Mouse (Mus musculus) neural tube, embryonic 14.5 days (tissue): ENCODE data around the gene Tmem98. TPM values are rescaled to one million over a fixed set of nuclear protein-coding genes. Genes with fewer than 3 reads are reported as not detected.

Source experiments
- ATAC-seq: fragments of 200-750 bp; cut with Nextera tagmentation; 2 replicates; pipeline ENCODE4 v1.8.0; 2017; ENCODE audit warnings: low read depth, mild to moderate bottlenecking, moderate TSS enrichment, moderate library complexity
- H3K27ac ChIP-seq: fragments of 300-500 bp; sonication (generic); 2 replicates; pipeline ENCODE4 v1.5.1; 2014; ENCODE audit warnings: low read depth, mild to moderate bottlenecking, control low read depth, low read length, moderate library complexity, mixed read lengths
- H3K27me3 ChIP-seq: fragments of 300-500 bp; sonication (generic); 2 replicates; pipeline ENCODE4 v1.6.1; 2014; ENCODE audit warnings: low read length; ENCODE audit not compliant: control insufficient read depth, insufficient read depth
- H3K36me3 ChIP-seq: fragments of 300-500 bp; sonication (generic); 2 replicates; pipeline ENCODE4 v1.6.1; 2014; ENCODE audit warnings: low read length, mixed read lengths; ENCODE audit not compliant: control insufficient read depth, insufficient read depth
- H3K4me1 ChIP-seq: fragments of 300-500 bp; sonication (generic); 2 replicates; pipeline ENCODE4 v1.6.1; 2014; ENCODE audit warnings: low read length; ENCODE audit not compliant: control insufficient read depth, insufficient read depth
- H3K4me2 ChIP-seq: fragments of 300-500 bp; sonication (generic); 2 replicates; pipeline ENCODE4 v1.6.1; 2014; ENCODE audit warnings: mild to moderate bottlenecking, low read depth, low read length, control low read depth
- H3K4me3 ChIP-seq: fragments of 300-500 bp; sonication (generic); 2 replicates; pipeline ENCODE4 v1.5.1; 2014; ENCODE audit warnings: low read depth, low read length, control low read depth, mixed read lengths
- H3K9ac ChIP-seq: fragments of 300-500 bp; sonication (generic); replicated peaks from 2 replicates; pipeline ENCODE4 v1.6.1; 2014; ENCODE audit warnings: low read depth, mild to moderate bottlenecking, control low read depth, low read length, mixed read lengths
- H3K9me3 ChIP-seq: fragments of 300-500 bp; sonication (generic); 2 replicates; pipeline ENCODE4 v1.6.1; 2016; ENCODE audit warnings: low read length; ENCODE audit not compliant: control insufficient read depth
- WGBS: fragments of 180-500 bp; shearing (Covaris S2); extraction: QIAGEN DNeasy Blood & Tissue Kit; methylation state at CpG from one replicate; pipeline ENCODE4 v1.1.7; 2014; 5-methylcytosine and 5-hydroxymethylcytosine counted together
- polyA plus RNA-seq: library from polyadenylated mRNA; unstranded; fragments of >200 nt; fragmentation: Nextera tagmentation; extraction: Ambion mirVana; gene quantifications from 2 replicates; pipeline ENCODE4 v1.2.1, GENCODE M21; 2014

Tmem98 gene
- polyA plus RNA-seq, 1 experiment from 2014 or later: 12.1 TPM

DNA sequence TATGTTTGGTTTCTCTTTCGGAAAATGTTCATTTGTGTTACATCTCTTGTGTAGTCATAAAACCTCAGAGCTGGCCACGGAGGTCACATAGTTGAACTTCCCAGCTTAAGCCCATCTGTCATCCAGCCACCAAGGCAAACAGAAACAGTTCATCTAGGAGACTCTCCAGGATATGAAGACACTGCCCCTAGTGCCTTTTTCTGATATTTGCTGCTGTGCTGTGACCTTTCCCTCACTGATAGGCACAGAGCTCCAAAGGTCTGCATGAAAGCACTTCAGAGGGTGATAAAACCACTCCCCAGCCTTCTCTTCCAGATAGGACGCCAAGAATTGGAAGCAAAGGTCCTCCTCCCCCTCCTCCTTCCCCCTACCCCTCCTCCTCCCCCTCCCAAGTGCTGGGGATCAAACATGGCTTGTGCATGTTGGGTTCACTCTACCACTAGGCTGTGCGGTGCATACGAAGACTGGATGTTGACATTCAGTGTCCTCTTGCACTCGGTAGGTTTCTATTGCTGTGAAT is 1.4 kb upstream of the Tmem98 start:
- no peak overlapping the region for H3K4me3 ChIP-seq
- no peaks in the 10 kb centered on the region for H3K9me3 ChIP-seq
- peaks cover 12% of the 10 kb centered on the region; the same call in 1 of the 2 replicates for H3K4me1 ChIP-seq
- no peak overlapping the region for H3K4me2 ChIP-seq
- WGBS: 74% methylated on average over 6 of the region's 6 CpGs
- ATAC-seq: no peak
- H3K9ac ChIP-seq: no peak overlapping the region
- H3K36me3 ChIP-seq: no peaks in the 10 kb centered on the region
- no peak overlapping the region for H3K27ac ChIP-seq
- H3K27me3 ChIP-seq: no peaks in the 10 kb centered on the region

DNA sequence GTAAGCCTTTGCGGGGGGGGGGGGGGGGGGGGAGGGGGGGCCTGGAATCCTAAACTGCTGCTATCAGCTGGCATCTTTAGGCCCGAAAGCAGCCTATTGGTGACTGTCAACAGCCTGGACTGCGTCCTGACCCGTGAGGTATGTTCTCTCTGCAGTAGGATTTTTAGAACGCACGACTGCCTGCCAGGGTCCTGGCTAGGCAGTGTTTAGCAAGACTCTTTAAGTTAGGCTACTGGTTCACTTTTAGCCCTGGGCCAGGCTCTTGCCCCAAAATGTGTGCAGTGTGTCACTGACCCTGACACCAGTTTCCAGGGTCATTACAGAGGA is 346 bp upstream of the Tmem98 start:
- Histone ChIP-seq H3K4me2 (peak overlapping the region; percentile 91), H3K9ac (peak overlapping the region; percentile 62; the same call in 1 of the 2 replicates), H3K4me3 (peak overlapping the region; percentile 49; the same call in 1 of the 2 replicates), H3K27ac (no peak overlapping the region), H3K9me3 (no peaks in the 10 kb centered on the region), H3K4me1 (peaks cover 12% of the 10 kb centered on the region; the same call in 1 of the 2 replicates), H3K27me3 (no peaks in the 10 kb centered on the region), H3K36me3 (no peaks in the 10 kb centered on the region)
- peak; percentile 9; the same call in 1 of the 2 replicates for ATAC-seq
- 42% methylated on average over 5 of the region's 6 CpGs for WGBS

DNA sequence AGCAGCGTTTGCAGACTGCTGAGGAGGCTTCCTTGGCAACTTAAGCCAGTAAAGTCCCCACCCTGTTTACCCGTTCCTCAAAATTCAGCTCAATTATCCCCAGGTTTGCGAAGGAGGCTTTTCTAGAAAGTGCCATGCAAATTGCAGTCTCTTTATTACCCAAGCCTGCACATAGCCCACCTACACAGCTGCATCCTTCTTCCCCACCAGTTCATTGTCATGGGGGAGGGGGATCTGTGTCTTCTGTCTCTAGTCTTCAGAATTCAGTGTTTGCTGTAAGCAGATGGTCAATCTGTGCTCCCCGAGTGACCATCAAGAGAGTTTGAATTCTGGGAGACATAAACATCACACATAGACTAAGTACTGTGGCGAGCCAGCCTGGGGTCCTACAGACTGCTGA is 1.2 kb downstream of the Tmem98 start:
- H3K36me3 ChIP-seq: no peaks in the 10 kb centered on the region
- WGBS: 16% methylated on average over 5 of the region's 5 CpGs
- no peaks in the 10 kb centered on the region for H3K9me3 ChIP-seq
- 0 out of 2 replicates have a peak overlapping the region, but pooled peaks have one; percentile 62 for H3K9ac ChIP-seq
- no peak for ATAC-seq
- no peak overlapping the region for H3K27ac ChIP-seq
- H3K27me3 ChIP-seq: no peaks in the 10 kb centered on the region
- H3K4me1 ChIP-seq: peaks cover 12% of the 10 kb centered on the region; the same call in 1 of the 2 replicates
- peak overlapping the region; percentile 91 for H3K4me2 ChIP-seq
- peak overlapping the region; percentile 49; the same call in 1 of the 2 replicates for H3K4me3 ChIP-seq

DNA sequence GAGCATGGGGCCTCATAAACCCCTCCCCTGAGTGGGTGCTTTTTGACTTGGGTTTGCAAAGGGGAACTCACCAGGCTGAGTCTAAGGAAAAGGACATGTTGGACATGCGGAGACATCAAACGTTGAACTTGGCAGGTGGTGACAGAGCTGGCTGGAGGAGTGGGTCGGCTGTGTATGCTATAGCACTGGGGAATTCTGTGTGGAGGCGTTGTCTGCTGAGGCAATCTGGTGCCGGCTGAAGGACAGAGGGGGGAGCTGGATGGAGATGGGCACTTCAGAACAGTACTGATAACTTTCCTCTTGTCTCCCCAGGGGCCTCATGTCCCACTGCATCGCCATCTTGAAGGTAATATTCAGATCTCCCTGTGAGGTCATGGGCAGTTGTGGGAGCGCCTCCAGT is 5.4 kb downstream of the Tmem98 start:
- no peaks in the 10 kb centered on the region for H3K9me3 ChIP-seq
- no peak overlapping the region for H3K4me3 ChIP-seq
- ATAC-seq: no peak
- no peak overlapping the region for H3K27ac ChIP-seq
- H3K9ac ChIP-seq: no peak overlapping the region
- H3K36me3 ChIP-seq: no peaks in the 10 kb centered on the region
- H3K27me3 ChIP-seq: no peaks in the 10 kb centered on the region
- WGBS: 88% methylated on average over 7 of the region's 7 CpGs
- H3K4me2 ChIP-seq: no peak overlapping the region
- H3K4me1 ChIP-seq: peaks cover 7% of the 10 kb centered on the region; the same call in 1 of the 2 replicates

DNA sequence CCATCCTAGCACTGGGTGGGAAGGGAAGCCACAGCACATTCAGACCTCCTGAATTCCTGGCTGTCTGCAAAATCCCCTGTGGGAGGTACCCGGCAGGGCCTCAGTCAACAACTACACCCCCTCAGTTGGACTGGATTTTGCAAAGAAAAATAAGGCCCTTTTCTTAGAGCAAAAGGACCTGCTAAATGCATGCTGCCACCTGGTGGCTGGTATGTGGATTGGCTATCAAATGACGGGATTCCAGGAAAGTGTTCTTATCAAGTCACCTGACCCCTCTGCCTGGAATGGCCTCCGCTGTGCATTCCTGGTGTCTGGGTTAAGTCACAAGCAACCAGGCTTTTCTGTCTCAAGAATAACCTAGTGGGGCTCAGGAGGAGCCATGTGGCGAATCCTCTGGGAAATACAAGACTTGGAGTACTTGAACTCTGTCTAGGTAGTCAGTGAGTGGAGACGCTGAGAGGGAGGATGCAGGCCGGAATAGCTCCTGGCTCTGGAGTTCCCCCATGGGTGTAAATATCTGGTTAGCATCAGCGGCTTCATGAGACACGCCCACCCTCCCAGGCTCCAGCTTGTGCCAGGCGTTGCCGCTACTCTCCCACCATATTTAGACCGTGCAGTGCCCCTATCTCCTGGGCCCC is 8.2 kb downstream of the Tmem98 start:
- Histone ChIP-seq H3K4me3 (no peak overlapping the region), H3K36me3 (no peaks in the 10 kb centered on the region), H3K4me2 (no peak overlapping the region), H3K27me3 (no peaks in the 10 kb centered on the region), H3K4me1 (no peaks in the 10 kb centered on the region), H3K9me3 (no peaks in the 10 kb centered on the region), H3K9ac (no peak overlapping the region), H3K27ac (no peak overlapping the region)
- 52% methylated on average over 11 of the region's 11 CpGs for WGBS
- ATAC-seq: peak; percentile 17; the same call in 1 of the 2 replicates

DNA sequence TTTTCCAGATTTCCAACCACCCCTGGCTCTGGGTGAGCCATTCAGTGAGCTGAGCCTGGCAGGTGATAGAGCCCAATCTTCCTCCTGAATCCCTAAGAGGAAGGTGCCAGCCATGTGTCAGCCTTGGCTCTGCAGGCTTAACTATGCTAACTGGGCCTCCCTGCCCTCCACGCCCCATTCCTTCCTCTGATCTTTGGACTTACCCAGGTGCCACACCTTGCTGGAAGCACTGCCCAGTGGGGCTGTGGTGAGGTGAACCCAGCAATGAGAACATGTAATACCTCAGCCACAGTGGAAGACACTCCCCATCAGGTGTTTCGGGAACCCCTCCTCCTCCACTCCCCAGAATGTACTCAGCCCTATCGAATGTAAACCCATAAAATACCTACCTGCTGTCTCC is 10.1 kb downstream of the Tmem98 start:
- no peaks in the 10 kb centered on the region for H3K27me3 ChIP-seq
- whole genome bisulfite sequencing: 89% methylated on average over 3 of the region's 3 CpGs
- no peaks in the 10 kb centered on the region for H3K9me3 ChIP-seq
- H3K36me3 ChIP-seq: no peaks in the 10 kb centered on the region
- no peak overlapping the region for H3K4me2 ChIP-seq
- no peak overlapping the region for H3K4me3 ChIP-seq
- ATAC-seq: no peak
- no peak overlapping the region for H3K9ac ChIP-seq
- H3K27ac ChIP-seq: no peak overlapping the region
- H3K4me1 ChIP-seq: no peaks in the 10 kb centered on the region

DNA sequence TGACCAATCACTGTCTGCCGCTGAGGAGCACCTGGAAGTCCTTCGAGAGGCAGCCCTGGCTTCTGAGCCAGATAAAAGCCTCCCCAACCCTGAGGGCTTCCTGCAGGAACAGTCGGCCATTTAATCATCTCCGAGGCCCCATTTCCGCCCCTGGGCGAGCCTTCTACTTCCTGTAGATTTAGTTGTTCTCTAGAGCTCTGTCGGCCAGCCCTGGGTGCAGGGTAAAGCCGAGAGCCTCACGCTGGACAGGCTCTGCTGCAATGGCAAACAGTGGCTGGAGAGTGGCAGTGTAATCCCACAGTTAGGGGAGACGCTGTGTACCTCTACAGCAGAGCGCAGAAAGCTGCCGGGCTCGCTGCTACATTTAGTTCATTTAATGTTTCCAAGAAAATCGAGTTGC is 11.3 kb downstream of the Tmem98 start:
- Histone ChIP-seq H3K27ac (no peak overlapping the region), H3K27me3 (no peaks in the 10 kb centered on the region), H3K9ac (no peak overlapping the region), H3K4me1 (no peaks in the 10 kb centered on the region), H3K4me2 (no peak overlapping the region), H3K4me3 (no peak overlapping the region), H3K36me3 (no peaks in the 10 kb centered on the region), H3K9me3 (no peaks in the 10 kb centered on the region)
- no peak for ATAC-seq
- 60% methylated on average over 14 of the region's 14 CpGs for WGBS

DNA sequence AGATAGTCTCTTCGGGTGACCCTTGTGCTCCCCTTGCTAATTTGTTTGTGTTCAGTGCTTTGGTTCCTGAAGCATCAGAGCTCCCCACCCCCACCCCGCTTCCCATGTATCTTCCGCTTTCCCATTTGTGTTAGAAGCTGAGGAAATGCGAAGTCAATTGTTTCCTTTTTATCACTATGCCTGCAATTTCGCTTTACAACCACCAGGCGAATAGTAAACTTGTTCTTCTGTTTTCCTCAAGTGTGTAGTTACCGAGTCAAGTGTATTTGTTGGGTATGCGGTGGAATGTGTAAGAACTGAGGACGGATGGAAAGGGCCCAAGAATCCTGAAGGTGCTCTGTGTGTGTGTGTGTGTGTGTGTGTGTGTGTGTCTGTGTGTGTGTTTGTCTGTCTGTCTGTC is 11.8 kb downstream of the Tmem98 start:
- H3K36me3 ChIP-seq: no peaks in the 10 kb centered on the region
- H3K4me2 ChIP-seq: no peak overlapping the region
- no peaks in the 10 kb centered on the region for H3K9me3 ChIP-seq
- H3K27ac ChIP-seq: no peak overlapping the region
- H3K4me1 ChIP-seq: no peaks in the 10 kb centered on the region
- H3K4me3 ChIP-seq: no peak overlapping the region
- ATAC-seq: no peak
- H3K9ac ChIP-seq: no peak overlapping the region
- WGBS: 65% methylated on average over 9 of the region's 9 CpGs
- no peaks in the 10 kb centered on the region for H3K27me3 ChIP-seq

DNA sequence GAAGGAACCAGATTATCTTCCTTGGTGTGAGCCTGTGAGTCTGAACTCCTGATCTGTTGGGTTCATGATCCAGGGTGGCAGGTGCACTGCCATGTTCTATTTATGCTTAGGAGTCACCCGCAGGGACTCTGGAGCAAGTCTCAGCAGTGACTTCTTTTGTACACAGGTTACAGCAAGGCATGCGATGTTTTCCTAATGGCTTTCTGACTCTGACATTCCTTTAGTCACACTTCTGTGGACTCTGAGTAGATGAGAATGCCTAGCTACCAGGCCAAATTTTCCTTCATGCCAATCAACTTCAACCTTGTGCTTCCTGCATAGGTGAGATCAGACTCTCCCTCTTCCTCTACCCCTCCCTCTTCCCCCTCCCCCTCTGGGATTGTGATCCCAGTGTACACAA is 25.4 kb downstream of the Tmem98 start:
- Histone ChIP-seq H3K4me3 (no peak overlapping the region), H3K27ac (no peak overlapping the region), H3K4me2 (no peak overlapping the region), H3K9me3 (no peaks in the 10 kb centered on the region), H3K9ac (no peak overlapping the region), H3K4me1 (no peaks in the 10 kb centered on the region; the same call in 1 of the 2 replicates), H3K36me3 (no peaks in the 10 kb centered on the region), H3K27me3 (no peaks in the 10 kb centered on the region)
- WGBS: 96% methylated on average over 2 of the region's 2 CpGs
- no peak for ATAC-seq
